Mouse (Mus musculus): Measurements from ENCODE around the gene Cd6. TPM values are rescaled to one million over a fixed set of nuclear protein-coding genes. Genes with fewer than 3 reads are reported as not detected.
A peak's percentile ranks its signal among the peaks of the same experiment; 100 is the strongest.

Cd6 gene
- not detected in 2 replicates for polyA plus RNA-seq (2016; fragmentation: Nextera tagmentation; extraction: Ambion mirVana)

- Histone ChIP-seq H3K27ac (no peak within 1 kb of the TSS), H3K9ac (no peak within 1 kb of the TSS), H3K4me1 (0 out of 2 replicates have a peak, but pooled peaks cover 3% of the 10 kb centered on the region), H3K4me3 (replicated peaks) (no peak within 1 kb of the TSS), H3K4me2 (no peak within 1 kb of the TSS), H3K36me3 (replicated peaks) (no peaks in the 10 kb centered on the region), H3K9me3 (no peaks in the 10 kb centered on the region), H3K27me3 (no peaks in the 10 kb centered on the region)
- ATAC-seq (ENCODE audit: low FRiP score): no peak
- WGBS: 92% methylated on average over 16 of the region's 16 CpGs
These were observed at the start of gene Cd6 for GRCm38 (mm10) chr19:10829436-10830175. Gene Cd6, minus strand, starts transcription at chr19:10830058.

GRCm38 (mm10) chr19:10878201-10878837, 48.5 kb upstream of the Cd6 start:
- Histone ChIP-seq H3K36me3 (replicated peaks) (peaks cover 20% of the 10 kb centered on the region), H3K4me3 (replicated peaks) (no peak overlapping the region), H3K4me1 (peaks cover 24% of the 10 kb centered on the region), H3K9me3 (no peaks in the 10 kb centered on the region), H3K27me3 (no peaks in the 10 kb centered on the region), H3K4me2 (no peak overlapping the region), H3K9ac (no peak overlapping the region), H3K27ac (no peak overlapping the region)
- WGBS: 92% methylated on average over 7 of the region's 7 CpGs
- ATAC-seq (ENCODE audit: low FRiP score): no peak

GRCm38 (mm10) chr19:10871328-10871961, 41.6 kb upstream of the Cd6 start:
- Histone ChIP-seq H3K27ac (no peak overlapping the region), H3K4me2 (no peak overlapping the region), H3K4me3 (replicated peaks) (no peak overlapping the region), H3K9me3 (no peaks in the 10 kb centered on the region), H3K4me1 (peaks cover 26% of the 10 kb centered on the region), H3K9ac (no peak overlapping the region), H3K27me3 (no peaks in the 10 kb centered on the region), H3K36me3 (replicated peaks) (peaks cover 45% of the 10 kb centered on the region)
- WGBS: 79% methylated on average over 14 of the region's 14 CpGs
- ATAC-seq (ENCODE audit: low FRiP score): no peak

GRCm38 (mm10) chr19:10870676-10871075, 40.8 kb upstream of the Cd6 start:
- no peak overlapping the region for H3K4me2 ChIP-seq
- H3K27me3 ChIP-seq: no peaks in the 10 kb centered on the region
- no peak overlapping the region for H3K4me3 ChIP-seq (replicated peaks)
- H3K27ac ChIP-seq: 0 out of 2 replicates have a peak overlapping the region, but pooled peaks have one; percentile 91
- H3K9ac ChIP-seq: no peak overlapping the region
- no peak for ATAC-seq (ENCODE audit: low FRiP score)
- 88% methylated on average over 3 of the region's 3 CpGs for WGBS
- H3K4me1 ChIP-seq: peaks cover 26% of the 10 kb centered on the region
- H3K9me3 ChIP-seq: no peaks in the 10 kb centered on the region
- H3K36me3 ChIP-seq (replicated peaks): peaks cover 52% of the 10 kb centered on the region

- H3K4me3 ChIP-seq (replicated peaks): peak within 1 kb of the TSS; percentile 87
- peak within 1 kb of the TSS; percentile 89 for H3K4me2 ChIP-seq
- H3K27me3 ChIP-seq: no peaks in the 10 kb centered on the region
- no peaks in the 10 kb centered on the region for H3K9me3 ChIP-seq
- H3K27ac ChIP-seq: peak within 1 kb of the TSS; percentile 91
- peak; percentile 44 for ATAC-seq (ENCODE audit: low FRiP score)
- H3K4me1 ChIP-seq: peaks cover 26% of the 10 kb centered on the region
- H3K36me3 ChIP-seq (replicated peaks): peaks cover 59% of the 10 kb centered on the region
- H3K9ac ChIP-seq: peak within 1 kb of the TSS; percentile 90
- 4% methylated on average over 8 of the region's 8 CpGs for WGBS
These were observed 40.1 kb upstream of the Cd6 start, which contains the start of gene Tmem132a for GRCm38 (mm10) chr19:10869886-10870527. Gene Tmem132a, minus strand, starts transcription at chr19:10869940.

- H3K36me3 ChIP-seq (replicated peaks): peaks cover 64% of the 10 kb centered on the region
- 1% methylated on average over 40 of the region's 43 CpGs for WGBS
- H3K4me1 ChIP-seq: peaks cover 26% of the 10 kb centered on the region
- H3K27me3 ChIP-seq: no peaks in the 10 kb centered on the region
- peak; percentile 97 for ATAC-seq (ENCODE audit: low FRiP score)
- peak overlapping the region; percentile 91 for H3K27ac ChIP-seq
- H3K9me3 ChIP-seq: no peaks in the 10 kb centered on the region
- peak overlapping the region; percentile 89 for H3K4me2 ChIP-seq
- peak overlapping the region; percentile 90 for H3K9ac ChIP-seq
- peak overlapping the region; percentile 87 for H3K4me3 ChIP-seq (replicated peaks)
These were observed 39.5 kb upstream of the Cd6 start for GRCm38 (mm10) chr19:10869241-10869885.

GRCm38 (mm10) chr19:10868623-10869141, 38.8 kb upstream of the Cd6 start:
- Histone ChIP-seq H3K4me1 (peaks cover 26% of the 10 kb centered on the region), H3K27me3 (no peaks in the 10 kb centered on the region), H3K4me3 (replicated peaks) (peak overlapping the region; percentile 87), H3K36me3 (replicated peaks) (peaks cover 64% of the 10 kb centered on the region), H3K9me3 (no peaks in the 10 kb centered on the region), H3K4me2 (peak overlapping the region; percentile 89), H3K9ac (peak overlapping the region; percentile 90), H3K27ac (peak overlapping the region; percentile 91)
- ATAC-seq (ENCODE audit: low FRiP score): peak; percentile 30
- 0% methylated on average over 17 of the region's 17 CpGs for WGBS

GRCm38 (mm10) chr19:10867946-10868622, 38.2 kb upstream of the Cd6 start:
- H3K9me3 ChIP-seq: no peaks in the 10 kb centered on the region
- 32% methylated on average over 5 of the region's 5 CpGs for WGBS
- H3K4me2 ChIP-seq: peak overlapping the region; percentile 89
- peak overlapping the region; percentile 87 for H3K4me3 ChIP-seq (replicated peaks)
- H3K4me1 ChIP-seq: peaks cover 26% of the 10 kb centered on the region
- H3K27ac ChIP-seq: 0 out of 2 replicates have a peak overlapping the region, but pooled peaks have one; percentile 91
- H3K27me3 ChIP-seq: no peaks in the 10 kb centered on the region
- peaks cover 64% of the 10 kb centered on the region for H3K36me3 ChIP-seq (replicated peaks)
- ATAC-seq (ENCODE audit: low FRiP score): 0 out of 2 replicates have a peak, but pooled peaks have one; percentile 9
- peak overlapping the region; percentile 90 for H3K9ac ChIP-seq

- Histone ChIP-seq H3K36me3 (replicated peaks) (peaks cover 64% of the 10 kb centered on the region), H3K4me1 (peaks cover 26% of the 10 kb centered on the region), H3K27ac (no peak overlapping the region), H3K27me3 (no peaks in the 10 kb centered on the region), H3K9ac (no peak overlapping the region), H3K4me3 (replicated peaks) (no peak overlapping the region), H3K4me2 (no peak overlapping the region), H3K9me3 (no peaks in the 10 kb centered on the region)
- no peak for ATAC-seq (ENCODE audit: low FRiP score)
- 90% methylated on average over 13 of the region's 13 CpGs for WGBS
These were observed 36.5 kb upstream of the Cd6 start for GRCm38 (mm10) chr19:10866351-10866750.

GRCm38 (mm10) chr19:10860072-10860497, 30.2 kb upstream of the Cd6 start:
- Histone ChIP-seq H3K9ac (no peak overlapping the region), H3K36me3 (replicated peaks) (peaks cover 90% of the 10 kb centered on the region), H3K27ac (no peak overlapping the region), H3K4me2 (no peak overlapping the region), H3K27me3 (no peaks in the 10 kb centered on the region), H3K4me3 (replicated peaks) (no peak overlapping the region), H3K9me3 (no peaks in the 10 kb centered on the region), H3K4me1 (no peaks in the 10 kb centered on the region; the same call in 1 of the 2 replicates)
- 60% methylated on average over 22 of the region's 22 CpGs for whole genome bisulfite sequencing
- 0 out of 2 replicates have a peak, but pooled peaks have one; percentile 24 for ATAC-seq (ENCODE audit: low FRiP score)

- Histone ChIP-seq H3K4me1 (no peaks in the 10 kb centered on the region; the same call in 1 of the 2 replicates), H3K9me3 (no peaks in the 10 kb centered on the region), H3K36me3 (replicated peaks) (peaks cover 55% of the 10 kb centered on the region), H3K27ac (no peak overlapping the region), H3K9ac (no peak overlapping the region), H3K4me2 (no peak overlapping the region), H3K27me3 (no peaks in the 10 kb centered on the region), H3K4me3 (replicated peaks) (no peak overlapping the region)
- 63% methylated on average over 2 of the region's 2 CpGs for WGBS
- no peak for ATAC-seq (ENCODE audit: low FRiP score)
These were observed 26.7 kb upstream of the Cd6 start for GRCm38 (mm10) chr19:10856520-10856919.
